Mouse (Mus musculus) lung, postnatal 0 days (tissue): ENCODE data around the gene Wdr86.

Source experiments
- CTCF ChIP-seq: IDR thresholded peaks from 2 replicates; pipeline ENCODE4 v1.5.1; 2016; ENCODE audit warnings: antibody characterized with exemption, mild to moderate bottlenecking
- EP300 ChIP-seq: IDR thresholded peaks from 2 replicates; pipeline ENCODE4 v1.6.1; 2016; ENCODE audit warnings: antibody characterized with exemption, mild to moderate bottlenecking, control low read depth

DNA sequence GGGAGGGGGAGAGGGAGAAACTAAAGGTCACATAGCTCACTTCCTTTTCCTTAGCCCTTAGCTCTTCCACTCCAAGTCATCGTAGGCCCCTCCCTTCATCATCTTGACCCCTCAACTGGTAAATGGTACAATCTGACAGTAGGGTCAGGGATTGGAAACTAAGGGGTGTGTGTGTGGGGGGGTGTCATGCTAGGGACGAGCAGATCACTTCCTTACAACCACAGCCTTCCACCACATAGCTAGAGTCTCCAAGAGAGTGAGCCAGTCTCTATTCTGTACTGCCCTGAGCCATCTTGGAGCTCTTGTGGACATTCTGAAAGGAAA is 21.6 kb upstream of the Wdr86 start:
- TF ChIP-seq CTCF (no peak), EP300 (no peak)
